Mouse (Mus musculus) hindbrain, embryonic 12.5 days (tissue): ENCODE measurements around the gene A930033H14Rik. TPM values are rescaled to one million over a fixed set of nuclear protein-coding genes. Genes with fewer than 3 reads are reported as not detected.

Experiments used
- ATAC-seq: fragments of 200-750 bp; cut with Nextera tagmentation; 2 replicates; pipeline ENCODE4 v1.8.0; 2017; ENCODE audit warnings: moderate TSS enrichment; ENCODE audit not compliant: low FRiP score
- H3K27ac ChIP-seq: fragments of 300-500 bp; sonication (generic); 2 replicates; pipeline ENCODE4 v1.5.1; 2016; ENCODE audit warnings: mild to moderate bottlenecking
- H3K27me3 ChIP-seq: fragments of 300-500 bp; sonication (generic); 2 replicates; pipeline ENCODE4 v1.6.1; 2016; ENCODE audit warnings: mild to moderate bottlenecking
- H3K36me3 ChIP-seq: fragments of 300-500 bp; sonication (generic); 2 replicates; pipeline ENCODE4 v1.6.1; 2016; ENCODE audit warnings: mild to moderate bottlenecking
- H3K4me1 ChIP-seq: fragments of 300-500 bp; sonication (generic); 2 replicates; pipeline ENCODE4 v1.6.1; 2016
- H3K4me2 ChIP-seq: fragments of 300-500 bp; sonication (generic); replicated peaks from 2 replicates; pipeline ENCODE4 v1.6.1; 2016; ENCODE audit warnings: mild to moderate bottlenecking
- H3K4me3 ChIP-seq: fragments of 300-500 bp; sonication (generic); 2 replicates; pipeline ENCODE4 v1.5.1; 2016; ENCODE audit warnings: mild to moderate bottlenecking
- H3K9ac ChIP-seq: fragments of 300-500 bp; sonication (generic); 2 replicates; pipeline ENCODE4 v1.6.1; 2016; ENCODE audit warnings: mild to moderate bottlenecking, moderate library complexity
- H3K9me3 ChIP-seq: fragments of 300-500 bp; sonication (generic); replicated peaks from 2 replicates; pipeline ENCODE4 v1.6.1; 2016; ENCODE audit warnings: mild to moderate bottlenecking
- WGBS: fragments of 180-500 bp; shearing (Covaris S2); methylation state at CpG from one replicate; pipeline ENCODE4 v1.1.7; 2016; 5-methylcytosine and 5-hydroxymethylcytosine counted together
- polyA plus RNA-seq: library from polyadenylated mRNA; unstranded; fragments of >200 nt; fragmentation: Nextera tagmentation; extraction: Ambion mirVana; gene quantifications from 2 replicates; pipeline ENCODE4 v1.2.1, GENCODE M21; 2016

Gene A930033H14Rik
- polyA plus RNA-seq, 1 experiment from 2014 or later, result 1.9 TPM

DNA sequence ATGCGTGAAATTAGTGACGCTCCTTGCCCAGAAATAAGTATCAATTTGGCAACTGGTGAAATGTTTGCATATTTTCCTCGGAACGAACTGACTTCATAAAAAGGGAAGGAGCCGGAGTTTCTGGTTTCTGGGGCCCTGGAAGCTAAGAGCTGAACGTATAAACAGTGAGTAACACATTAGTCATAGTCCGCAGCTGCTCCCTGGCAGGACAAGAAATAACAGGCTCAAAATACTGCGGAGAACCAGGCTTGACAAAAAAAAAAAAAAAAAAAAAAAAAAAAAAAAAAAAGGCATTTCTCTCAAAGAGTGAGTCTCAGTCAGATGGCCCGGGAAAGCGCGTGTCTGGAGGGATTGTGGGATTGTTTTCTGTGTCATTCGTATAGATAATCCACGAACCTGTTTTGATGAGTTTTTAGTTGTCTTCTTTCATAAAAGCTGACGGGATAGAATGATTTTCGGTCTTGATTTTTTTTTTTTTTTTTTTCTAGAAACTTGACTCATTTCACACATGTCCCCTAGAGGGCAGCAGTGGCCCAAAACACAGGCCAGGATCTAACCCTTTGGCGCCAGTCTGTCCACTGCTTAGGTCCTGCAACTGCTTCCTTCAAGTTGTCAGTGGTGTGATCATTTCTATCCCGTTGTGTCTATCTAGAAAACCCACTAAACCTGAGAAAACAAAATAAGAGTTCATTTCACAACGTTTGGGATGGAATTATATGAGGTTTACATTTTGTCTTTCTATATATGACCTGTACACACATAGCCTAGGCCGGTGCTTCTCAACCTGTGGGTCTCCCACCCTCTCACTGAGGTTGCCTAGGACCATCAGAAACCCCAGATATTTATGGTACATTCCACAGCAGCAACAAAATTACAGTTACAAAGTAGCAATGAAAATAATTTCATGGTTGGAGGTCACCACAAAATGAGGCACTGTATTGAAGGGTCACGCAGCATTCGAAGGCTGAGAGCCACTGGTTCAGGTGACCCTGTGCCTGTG is 26.7 kb downstream of the A930033H14Rik start:
- H3K4me1 ChIP-seq, result no peaks in the 10 kb centered on the region
- H3K27me3 ChIP-seq, result no peaks in the 10 kb centered on the region
- H3K4me2 ChIP-seq, result peak overlapping the region; percentile 40
- WGBS, result 26% methylated on average over 21 of the region's 21 CpGs
- ATAC-seq, result 0 out of 2 replicates have a peak, but pooled peaks have one; percentile 60
- no peak overlapping the region for H3K9ac ChIP-seq
- peak overlapping the region; percentile 21; the same call in 1 of the 2 replicates for H3K4me3 ChIP-seq
- H3K27ac ChIP-seq, result no peak overlapping the region
- H3K9me3 ChIP-seq, result no peaks in the 10 kb centered on the region
- H3K36me3 ChIP-seq, result no peaks in the 10 kb centered on the region

DNA sequence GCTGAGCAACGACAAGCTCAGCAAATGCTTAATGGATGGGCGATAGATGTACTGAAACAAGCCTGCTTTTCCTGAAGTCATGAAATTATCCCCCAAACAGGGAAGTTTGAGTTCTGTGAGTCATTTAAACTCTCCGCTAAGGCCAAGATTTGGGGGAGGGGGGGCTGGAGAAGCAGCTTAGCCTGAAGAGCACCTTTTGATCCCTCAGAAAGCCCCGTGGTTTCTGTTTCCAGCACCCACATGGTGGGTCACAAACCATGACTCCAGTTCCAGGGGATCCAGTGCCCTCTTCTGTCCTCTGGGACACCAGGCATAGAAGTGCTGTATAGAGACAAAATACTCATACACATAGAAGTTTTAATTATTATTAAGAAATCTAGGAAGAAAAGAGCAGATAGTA is 27.5 kb downstream of the A930033H14Rik start:
- 89% methylated on average over 4 of the region's 4 CpGs for WGBS
- Histone ChIP-seq H3K4me2 (no peak overlapping the region), H3K27ac (no peak overlapping the region; the same call in 1 of the 2 replicates), H3K9ac (no peak overlapping the region), H3K27me3 (no peaks in the 10 kb centered on the region), H3K9me3 (no peaks in the 10 kb centered on the region), H3K4me1 (no peaks in the 10 kb centered on the region), H3K4me3 (no peak overlapping the region), H3K36me3 (no peaks in the 10 kb centered on the region)
- ATAC-seq, result no peak

DNA sequence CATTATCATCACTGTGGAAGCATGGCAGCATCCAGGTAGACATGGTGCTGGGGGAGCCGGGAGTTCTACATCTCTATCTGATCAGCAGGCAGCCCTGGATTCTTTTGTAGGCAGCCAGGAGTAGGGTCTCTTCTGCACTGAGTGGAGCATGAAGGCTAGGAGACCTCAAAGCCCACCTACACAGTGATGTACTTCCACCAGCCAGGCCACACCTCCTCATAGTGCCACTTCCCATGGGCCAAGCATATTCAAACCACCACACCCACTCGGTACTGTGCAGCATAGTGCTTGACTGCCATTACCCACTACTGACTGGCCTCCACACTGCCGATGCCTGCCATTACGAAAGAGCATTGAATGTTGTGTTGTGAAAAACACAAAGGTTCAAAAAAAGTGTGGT is 28.0 kb downstream of the A930033H14Rik start:
- H3K4me1 ChIP-seq, result no peaks in the 10 kb centered on the region

DNA sequence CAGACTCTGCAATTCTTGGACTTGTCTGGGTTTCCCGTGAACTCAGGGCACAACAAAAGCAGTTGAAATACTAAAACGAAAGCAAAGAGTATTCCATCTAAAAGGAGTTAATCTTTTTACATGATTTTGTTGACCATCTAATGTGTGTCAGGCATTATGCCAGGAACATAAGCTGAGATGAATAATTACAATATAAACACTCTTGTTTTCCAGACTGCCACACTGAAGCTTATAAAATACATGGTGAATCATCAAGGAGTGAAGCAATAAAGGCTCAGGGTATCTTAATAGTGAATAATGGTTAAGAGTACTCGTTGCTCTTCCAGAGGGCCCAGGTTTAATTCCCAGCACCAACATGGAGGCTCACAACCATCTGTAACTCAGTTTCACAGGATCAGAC is 31.9 kb downstream of the A930033H14Rik start:
- no peaks in the 10 kb centered on the region for H3K27me3 ChIP-seq
- no peak overlapping the region for H3K9ac ChIP-seq
- no peaks in the 10 kb centered on the region for H3K4me1 ChIP-seq
- ATAC-seq, result no peak
- WGBS, result 87% methylated on average over 3 of the region's 3 CpGs
- H3K4me2 ChIP-seq, result no peak overlapping the region
- H3K4me3 ChIP-seq, result no peak overlapping the region
- H3K9me3 ChIP-seq, result no peaks in the 10 kb centered on the region; the same call in 1 of the 2 replicates
- no peaks in the 10 kb centered on the region for H3K36me3 ChIP-seq
- H3K27ac ChIP-seq, result no peak overlapping the region

More for the DNA sequence above, 28.0 kb downstream of the A930033H14Rik start:
- ATAC-seq, result no peak
- Histone ChIP-seq H3K4me2 (no peak overlapping the region), H3K4me3 (no peak overlapping the region), H3K27me3 (no peaks in the 10 kb centered on the region), H3K27ac (no peak overlapping the region), H3K9me3 (no peaks in the 10 kb centered on the region), H3K9ac (no peak overlapping the region), H3K36me3 (no peaks in the 10 kb centered on the region)
- WGBS, result 95% methylated on average over 4 of the region's 4 CpGs

DNA sequence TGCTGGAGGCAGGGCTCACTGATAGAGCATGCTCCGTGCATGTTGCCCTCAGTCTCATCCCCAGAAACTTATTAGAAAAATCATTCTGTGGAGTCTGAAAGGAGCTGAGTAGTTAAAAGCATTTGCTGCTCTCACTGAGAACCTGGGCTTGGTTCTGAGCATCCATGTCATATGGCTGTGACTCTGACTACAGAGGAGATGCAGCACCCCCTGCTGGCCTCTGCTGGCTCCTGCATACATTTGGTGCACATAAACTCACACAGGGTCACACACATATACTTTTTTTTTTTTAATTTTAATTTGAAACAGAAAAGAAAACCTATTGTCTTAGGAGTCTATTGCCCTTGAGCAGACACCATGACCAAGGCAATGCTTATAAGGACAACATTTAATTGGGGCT is 33.6 kb downstream of the A930033H14Rik start:
- Histone ChIP-seq H3K9me3 (no peaks in the 10 kb centered on the region; the same call in 1 of the 2 replicates), H3K36me3 (no peaks in the 10 kb centered on the region), H3K4me2 (no peak overlapping the region), H3K27me3 (no peaks in the 10 kb centered on the region), H3K4me3 (no peak overlapping the region), H3K27ac (no peak overlapping the region), H3K9ac (no peak overlapping the region), H3K4me1 (no peaks in the 10 kb centered on the region)
- no peak for ATAC-seq
- 93% methylated on average over 1 of the region's 1 CpGs for WGBS

GRCm38 (mm10) chr10:69176116-69176515 is 36.8 kb downstream of the A930033H14Rik start:
- Histone ChIP-seq H3K27ac (no peak overlapping the region), H3K4me3 (no peak overlapping the region), H3K9me3 (no peaks in the 10 kb centered on the region; the same call in 1 of the 2 replicates), H3K4me2 (no peak overlapping the region), H3K27me3 (no peaks in the 10 kb centered on the region), H3K4me1 (no peaks in the 10 kb centered on the region), H3K36me3 (no peaks in the 10 kb centered on the region), H3K9ac (no peak overlapping the region)
- ATAC-seq, result no peak
- WGBS, result 82% methylated on average over 3 of the region's 3 CpGs

DNA sequence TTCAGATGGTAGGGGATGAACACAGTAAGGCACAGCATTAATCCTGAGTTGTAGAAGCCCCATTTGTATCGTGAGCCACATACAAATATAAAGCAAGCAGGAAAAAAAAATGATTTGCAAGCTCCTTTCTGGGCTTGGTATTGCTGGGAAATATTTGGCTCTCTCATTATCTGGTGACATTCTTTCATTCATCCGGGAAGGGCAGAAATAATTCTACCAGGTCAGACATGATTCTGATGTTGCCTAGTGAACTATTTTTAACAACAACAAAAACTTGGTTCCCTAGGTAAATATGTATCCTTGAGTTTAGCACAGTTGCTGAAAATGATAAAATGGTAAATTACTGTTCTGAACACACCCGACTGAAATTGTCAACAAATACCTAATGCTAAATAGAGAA is 40.5 kb downstream of the A930033H14Rik start:
- 88% methylated on average over 3 of the region's 3 CpGs for WGBS

GRCm38 (mm10) chr10:69166514-69166913 is 46.4 kb downstream of the A930033H14Rik start:
- no peak overlapping the region for H3K27ac ChIP-seq
- no peaks in the 10 kb centered on the region for H3K36me3 ChIP-seq
- H3K9me3 ChIP-seq, result no peaks in the 10 kb centered on the region
- H3K4me2 ChIP-seq, result no peak overlapping the region
- ATAC-seq, result no peak
- 86% methylated on average over 12 of the region's 12 CpGs for WGBS
- no peaks in the 10 kb centered on the region for H3K27me3 ChIP-seq
- H3K4me3 ChIP-seq, result no peak overlapping the region
- no peak overlapping the region for H3K9ac ChIP-seq
- H3K4me1 ChIP-seq, result no peaks in the 10 kb centered on the region

More for the DNA sequence above, 40.5 kb downstream of the A930033H14Rik start:
- H3K4me2 ChIP-seq, result no peak overlapping the region
- no peaks in the 10 kb centered on the region for H3K4me1 ChIP-seq
- no peaks in the 10 kb centered on the region for H3K36me3 ChIP-seq
- no peaks in the 10 kb centered on the region for H3K9me3 ChIP-seq
- no peak overlapping the region for H3K27ac ChIP-seq
- no peak overlapping the region for H3K9ac ChIP-seq
- no peaks in the 10 kb centered on the region for H3K27me3 ChIP-seq
- no peak overlapping the region for H3K4me3 ChIP-seq
- ATAC-seq, result no peak

DNA sequence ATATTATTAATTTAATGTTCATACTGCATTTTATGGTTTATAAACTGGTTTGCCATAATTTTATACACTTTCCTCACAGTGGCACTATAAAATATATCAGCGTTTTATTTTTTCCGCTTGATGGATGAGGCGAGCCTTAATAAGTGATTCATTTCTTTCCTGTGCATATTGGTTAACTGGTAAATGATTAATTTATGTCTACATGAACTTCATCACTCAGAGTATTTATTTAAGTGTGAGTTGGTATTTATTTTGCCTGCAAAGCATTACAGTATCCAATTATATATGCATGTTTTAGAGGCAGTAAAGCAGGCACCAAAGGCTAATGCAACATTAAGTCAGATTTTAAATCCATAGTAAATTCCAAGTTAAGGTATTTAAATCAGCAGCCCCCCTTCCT is 47.1 kb downstream of the A930033H14Rik start:
- no peaks in the 10 kb centered on the region for H3K4me1 ChIP-seq
- H3K36me3 ChIP-seq, result no peaks in the 10 kb centered on the region
- no peak overlapping the region for H3K4me3 ChIP-seq
- no peak overlapping the region for H3K27ac ChIP-seq
- no peak for ATAC-seq
- H3K9ac ChIP-seq, result no peak overlapping the region
- no peaks in the 10 kb centered on the region for H3K27me3 ChIP-seq
- no peak overlapping the region for H3K4me2 ChIP-seq
- 92% methylated on average over 3 of the region's 3 CpGs for WGBS
- no peaks in the 10 kb centered on the region for H3K9me3 ChIP-seq

DNA sequence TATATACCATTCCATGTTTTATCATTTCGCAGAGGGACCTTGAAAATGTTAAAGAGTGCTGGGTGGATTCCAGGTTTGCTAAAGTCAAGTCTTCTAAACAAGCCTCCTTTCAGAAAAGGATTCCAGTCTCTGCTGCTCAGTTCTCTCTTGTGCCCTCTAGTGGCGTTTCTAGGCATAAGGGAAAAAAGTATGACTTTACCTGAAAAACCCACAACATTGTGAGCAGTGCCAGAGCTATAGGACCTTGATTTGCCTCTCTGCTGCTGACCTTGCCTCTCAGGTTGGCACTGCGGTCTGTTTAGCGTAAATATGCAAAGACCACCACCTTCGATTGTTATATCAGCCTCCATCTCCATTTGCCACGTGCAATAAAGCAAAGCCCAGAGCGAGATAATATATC is 47.8 kb downstream of the A930033H14Rik start:
- H3K4me2 ChIP-seq, result no peak overlapping the region
- no peaks in the 10 kb centered on the region for H3K4me1 ChIP-seq
- H3K36me3 ChIP-seq, result no peaks in the 10 kb centered on the region
- no peaks in the 10 kb centered on the region for H3K27me3 ChIP-seq
- H3K4me3 ChIP-seq, result no peak overlapping the region
- no peak overlapping the region for H3K27ac ChIP-seq
- H3K9ac ChIP-seq, result no peak overlapping the region
- no peaks in the 10 kb centered on the region for H3K9me3 ChIP-seq
- WGBS, result 62% methylated on average over 7 of the region's 7 CpGs
- ATAC-seq, result no peak

GRCm38 (mm10) chr10:69163216-69163615 is 49.7 kb downstream of the A930033H14Rik start:
- Histone ChIP-seq H3K27ac (no peak overlapping the region), H3K4me2 (no peak overlapping the region), H3K4me3 (no peak overlapping the region), H3K27me3 (no peaks in the 10 kb centered on the region), H3K4me1 (no peaks in the 10 kb centered on the region), H3K9me3 (no peaks in the 10 kb centered on the region), H3K36me3 (no peaks in the 10 kb centered on the region), H3K9ac (no peak overlapping the region)
- 89% methylated on average over 5 of the region's 5 CpGs for WGBS
- ATAC-seq, result no peak

DNA sequence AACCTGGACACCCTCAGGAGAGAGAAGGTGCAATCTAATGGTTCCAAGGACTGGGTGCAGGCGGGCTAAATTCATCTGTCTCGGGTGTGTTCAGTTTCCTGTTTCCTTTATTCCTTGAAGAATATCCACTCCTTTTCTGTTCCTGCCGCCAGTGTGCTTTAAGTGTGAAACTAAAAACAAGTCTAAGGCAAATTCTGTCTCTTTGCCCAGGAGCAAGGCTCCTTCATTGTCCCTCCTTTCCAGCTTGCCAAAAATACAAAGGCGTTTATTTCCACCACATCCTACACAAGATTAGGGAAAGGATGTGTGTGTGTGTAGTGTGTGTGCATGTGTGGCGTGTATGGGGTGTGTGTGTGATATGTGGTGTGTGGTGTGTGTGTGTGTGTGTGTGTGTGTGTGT is 50.3 kb downstream of the A930033H14Rik start:
- 84% methylated on average over 5 of the region's 5 CpGs for WGBS
- Histone ChIP-seq H3K9me3 (no peaks in the 10 kb centered on the region), H3K4me2 (no peak overlapping the region), H3K27me3 (no peaks in the 10 kb centered on the region), H3K36me3 (no peaks in the 10 kb centered on the region), H3K4me3 (no peak overlapping the region), H3K9ac (no peak overlapping the region), H3K4me1 (no peaks in the 10 kb centered on the region), H3K27ac (no peak overlapping the region)
- no peak for ATAC-seq

DNA sequence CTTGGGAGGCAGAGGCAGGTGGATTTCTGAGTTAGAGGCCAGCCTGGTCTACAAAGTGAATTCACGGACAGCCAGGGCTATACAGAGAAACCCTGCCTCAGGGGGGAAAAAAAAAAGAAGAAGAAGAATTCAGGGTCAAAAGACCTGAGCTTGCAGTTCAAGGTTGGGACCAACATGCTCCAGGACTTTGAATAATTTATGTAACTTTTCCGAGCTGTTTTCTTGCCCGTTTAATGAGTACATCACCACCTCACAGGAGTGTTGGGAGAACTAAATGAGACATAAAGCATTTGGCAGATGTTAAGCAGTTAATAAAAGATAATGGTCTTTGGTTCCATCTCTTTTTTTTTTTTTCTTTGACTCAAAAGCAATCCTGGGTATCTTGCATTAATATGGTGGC is 51.4 kb downstream of the A930033H14Rik start:
- Histone ChIP-seq H3K4me1 (no peaks in the 10 kb centered on the region), H3K9me3 (no peaks in the 10 kb centered on the region), H3K9ac (no peak overlapping the region), H3K27ac (no peak overlapping the region), H3K4me2 (no peak overlapping the region), H3K36me3 (no peaks in the 10 kb centered on the region), H3K4me3 (no peak overlapping the region), H3K27me3 (no peaks in the 10 kb centered on the region)
- WGBS, result 79% methylated on average over 3 of the region's 3 CpGs
- no peak for ATAC-seq
